Mouse (Mus musculus): Measurements from ENCODE around the gene Map3k7.
"Not testable (repeated sequence)": the region's sequence is repeated elsewhere in the genome, so short reads cannot be mapped to it uniquely, and the experiment has no call there.

The Map3k7 gene

DNA sequence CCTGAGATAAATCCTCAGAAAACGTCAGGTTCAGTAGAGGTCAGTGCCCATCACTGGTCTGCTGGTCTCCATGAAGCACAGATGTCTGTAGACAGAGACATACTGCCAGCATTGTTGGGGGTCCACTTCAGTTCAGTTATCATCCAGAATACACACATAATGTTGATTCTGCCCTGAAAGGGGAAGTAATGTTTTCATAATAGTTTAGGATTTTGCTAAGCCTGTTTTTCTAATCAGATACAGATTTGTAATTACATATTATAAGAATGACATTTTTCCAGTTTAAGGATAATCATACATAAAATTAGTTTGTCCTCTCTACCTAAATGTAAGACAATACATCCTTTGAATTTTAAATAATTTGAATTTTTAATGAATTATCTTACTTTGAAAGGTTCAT, 30.0 kb downstream of the Map3k7 start:
- no peak for DNase-seq

DNA sequence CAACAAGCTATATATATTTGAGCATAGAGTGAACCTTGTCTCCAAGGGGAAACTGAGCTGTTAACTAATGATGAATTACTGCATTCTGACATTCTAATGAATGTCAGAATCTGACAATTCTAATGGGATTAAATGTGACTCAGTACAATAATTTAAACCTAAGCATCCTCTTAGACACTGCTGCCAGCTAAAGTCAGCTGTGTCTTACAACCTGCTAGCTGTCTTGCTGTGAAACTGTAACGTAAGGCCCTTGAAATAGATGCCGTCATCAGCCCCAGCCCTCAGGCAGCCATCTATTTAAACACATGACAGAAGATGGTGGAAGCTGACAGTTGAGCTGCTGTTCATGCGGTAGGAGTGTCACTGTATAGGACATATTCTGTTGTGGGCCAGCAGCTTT, 37.6 kb downstream of the Map3k7 start:
- no peak for DNase-seq

DNA sequence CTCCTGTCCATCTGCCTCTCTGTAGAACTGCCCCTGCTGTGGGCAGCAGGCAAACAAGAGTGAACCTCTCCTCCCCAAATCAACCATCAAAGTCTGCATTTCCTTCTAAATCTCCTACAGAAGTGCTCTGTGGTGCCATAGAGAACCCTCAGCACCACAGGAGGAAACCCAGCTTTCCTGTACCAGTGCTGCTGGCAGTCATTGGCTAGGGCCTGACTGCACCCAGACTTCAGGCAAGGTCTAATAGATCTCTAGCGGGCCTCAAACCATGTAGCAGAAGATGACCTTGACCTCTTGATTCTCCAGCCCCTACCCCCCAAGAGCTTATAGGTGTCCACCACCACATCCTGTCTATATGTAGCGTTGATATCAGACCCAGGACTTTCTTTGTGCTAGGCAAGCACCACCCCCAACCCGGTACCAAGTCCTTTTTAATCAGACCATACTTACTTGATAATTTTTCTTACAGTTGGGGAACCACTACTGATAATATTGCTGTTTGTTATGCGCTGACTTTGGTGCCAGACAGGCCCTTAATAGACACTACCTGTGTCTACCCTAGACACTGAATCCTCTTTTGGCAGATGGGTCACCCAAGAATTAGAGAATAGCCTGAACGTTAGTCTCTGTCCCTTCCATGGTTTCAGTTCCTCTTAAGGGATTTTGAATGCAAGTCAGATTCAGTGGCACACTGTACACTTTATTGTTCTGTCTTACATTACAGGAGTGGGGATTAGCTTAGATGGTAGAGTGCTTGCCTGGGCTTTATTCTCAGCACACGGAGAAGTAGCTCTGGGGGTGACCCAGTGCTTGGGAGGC, 41.1 kb downstream of the Map3k7 start:
- no peak for DNase-seq

DNA sequence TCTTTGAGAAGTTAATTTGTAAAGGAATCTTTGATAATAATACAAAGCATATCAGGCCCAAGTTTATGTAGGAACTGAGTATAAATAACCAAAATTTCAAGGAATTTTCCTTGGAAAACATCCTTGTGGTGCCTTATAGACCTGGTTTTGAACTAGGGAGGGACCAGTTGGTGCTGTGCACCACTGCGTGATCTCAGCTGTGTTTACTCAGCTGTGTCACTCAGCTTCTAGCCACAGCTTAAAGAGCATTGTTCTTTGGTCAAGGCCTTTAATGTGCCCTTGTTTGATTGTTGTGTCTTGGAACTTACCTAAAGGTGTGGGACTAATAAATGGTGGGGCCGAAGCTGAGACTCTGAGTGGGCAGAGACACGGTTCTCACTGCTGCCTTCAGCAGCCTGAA, 43.3 kb downstream of the Map3k7 start:
- no peak for DNase-seq

DNA sequence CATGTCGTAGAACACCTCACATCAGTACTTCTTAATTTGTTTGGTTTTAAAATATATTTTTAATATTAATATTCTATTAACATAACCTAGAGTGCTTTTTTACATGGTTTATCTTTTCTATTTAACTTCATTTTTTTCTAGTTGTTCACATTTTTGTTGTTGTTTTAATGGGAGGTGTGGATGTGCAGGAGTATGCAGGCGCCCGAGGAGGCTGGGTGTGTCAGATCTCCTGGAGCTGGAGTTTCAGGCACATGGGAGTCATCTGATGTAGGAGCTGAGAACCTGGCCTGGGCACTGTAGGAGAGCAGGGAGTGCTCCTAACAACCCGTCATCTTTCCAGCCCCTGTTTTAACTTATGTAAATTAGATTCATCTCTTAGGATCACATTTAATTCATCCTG, 44.2 kb downstream of the Map3k7 start:
- DNase-seq: no peak

DNA sequence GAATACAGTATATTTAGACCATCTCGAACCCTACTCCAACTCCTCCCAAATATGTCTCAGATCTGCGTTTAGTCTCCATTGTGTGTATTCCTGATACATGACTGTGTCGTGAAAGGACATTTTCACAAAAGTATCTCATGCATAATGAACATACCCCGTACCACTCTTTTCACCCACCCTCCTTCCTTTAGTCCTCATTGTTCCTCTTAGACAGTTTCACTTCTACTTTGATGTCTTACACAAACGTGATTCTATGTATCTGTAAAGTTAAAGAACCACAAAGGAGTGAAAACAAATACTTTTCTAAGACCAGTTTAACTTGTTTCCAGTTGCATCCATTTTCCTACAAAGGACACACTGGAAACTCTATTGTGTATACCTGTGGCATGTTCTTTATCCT, 46.9 kb downstream of the Map3k7 start:
- DNase-seq: no peak

DNA sequence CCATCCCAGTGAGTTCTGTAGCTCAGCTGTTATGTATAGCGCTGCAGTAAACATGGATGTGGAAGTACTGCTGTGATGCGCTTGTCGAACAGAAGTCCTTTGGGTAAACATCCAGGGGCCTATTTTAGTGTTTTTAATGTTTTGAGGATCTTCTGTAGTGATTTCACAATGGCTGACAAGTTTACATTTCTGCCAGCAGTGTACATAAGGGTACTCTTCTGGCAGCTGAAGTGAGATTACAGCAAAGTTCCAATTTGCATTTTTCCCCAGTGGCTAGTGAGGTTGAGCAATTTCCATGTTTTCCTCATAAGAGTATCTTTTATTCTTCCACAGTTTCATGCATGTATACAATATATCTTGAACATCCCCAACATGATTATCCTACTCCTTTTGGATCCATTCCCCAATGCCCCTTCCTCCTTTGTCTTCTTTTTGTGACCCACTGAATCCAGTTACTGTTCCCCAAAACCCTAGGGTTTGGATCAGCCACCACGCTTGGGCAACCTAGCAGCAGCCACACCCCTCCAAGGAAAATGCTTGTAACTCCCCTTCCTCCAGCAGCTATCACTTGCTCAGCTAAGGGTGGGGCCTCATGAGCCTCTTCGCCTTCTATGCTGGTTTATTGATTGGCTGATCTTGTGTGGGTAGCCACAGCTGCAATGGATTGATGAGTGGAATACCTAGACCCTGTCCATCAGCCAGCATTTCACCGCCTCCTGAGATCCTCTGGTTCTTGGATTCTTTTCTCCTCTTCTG, 47.5 kb downstream of the Map3k7 start:
- DNase-seq: no peak

DNA sequence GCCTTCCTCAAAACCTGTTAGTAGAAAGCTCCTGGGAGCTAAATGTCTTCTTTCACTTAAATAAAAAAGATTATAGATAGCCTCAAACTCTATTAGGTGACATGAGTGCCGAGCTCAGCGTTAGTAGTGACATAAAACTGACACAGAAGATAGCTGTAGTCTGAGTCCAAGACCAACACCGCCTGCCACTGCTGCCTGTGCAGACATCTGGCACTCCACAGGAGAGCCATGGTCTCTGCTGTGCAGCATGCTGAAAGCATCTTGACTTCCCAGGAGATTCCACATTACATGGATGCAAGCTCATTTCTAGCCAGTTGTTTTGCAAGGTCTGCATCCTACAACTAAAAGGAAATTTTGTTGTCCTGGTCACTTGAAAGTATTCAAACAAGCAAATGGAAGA, 57.2 kb downstream of the Map3k7 start:
- DNase-seq: no peak

DNA sequence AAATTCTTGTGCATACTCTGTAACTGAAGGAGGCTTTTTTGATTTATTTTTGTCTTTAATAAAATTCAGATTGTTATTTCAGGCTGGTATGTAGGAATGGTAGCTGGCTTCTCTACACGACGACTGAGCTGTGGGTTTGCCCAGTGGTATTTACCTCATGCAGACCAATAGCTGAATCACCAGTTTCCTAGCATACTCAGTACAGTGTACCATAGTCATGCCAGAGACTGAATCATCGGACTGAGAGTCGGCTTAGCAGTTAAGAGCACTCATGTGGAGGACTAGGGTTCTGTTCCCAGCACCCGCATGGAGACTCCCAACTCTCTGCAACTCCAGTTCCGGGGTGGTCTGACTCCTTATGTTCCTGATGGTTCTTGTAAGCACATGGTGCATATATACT, 58.4 kb downstream of the Map3k7 start:
- no peak for DNase-seq

DNA sequence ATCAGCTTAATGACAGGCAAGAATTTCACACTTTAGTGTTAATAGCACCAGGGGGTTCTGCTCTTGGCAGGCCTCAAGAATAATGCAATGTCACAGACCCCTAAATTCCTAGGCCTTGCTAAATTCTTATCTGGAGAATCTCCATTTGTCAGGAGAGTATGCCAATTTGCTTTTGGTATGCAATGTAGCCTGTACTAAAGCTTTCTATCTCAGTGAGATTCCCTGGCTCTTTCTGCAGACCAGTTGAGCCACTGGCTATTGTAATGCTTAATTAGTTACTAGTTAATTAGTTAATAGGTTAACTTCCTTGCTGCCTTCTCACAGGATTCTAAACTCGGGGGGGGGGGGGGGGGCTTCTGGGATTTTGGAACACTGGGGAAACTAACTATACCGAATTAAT, 60.3 kb downstream of the Map3k7 start:
- not testable (repeated sequence) for DNase-seq

DNA sequence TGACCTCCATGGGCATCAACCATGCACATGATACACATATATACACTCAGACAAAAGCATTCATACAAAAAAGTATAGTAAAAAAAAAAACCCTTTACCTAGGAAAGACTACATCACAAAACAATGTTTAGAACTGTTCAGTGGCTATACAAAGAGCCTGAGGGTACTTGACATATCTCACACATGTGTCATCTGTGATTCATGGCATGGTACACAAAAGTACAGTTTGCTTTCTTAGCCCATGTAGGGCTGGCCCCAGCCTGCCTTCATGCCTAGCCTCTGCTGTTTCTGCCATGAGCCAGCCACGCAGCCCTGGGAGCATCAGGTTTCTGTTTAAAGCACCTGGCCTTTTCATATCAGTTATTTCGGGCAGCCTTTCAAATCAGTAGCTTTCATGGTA, 61.2 kb downstream of the Map3k7 start:
- no peak for DNase-seq

DNA sequence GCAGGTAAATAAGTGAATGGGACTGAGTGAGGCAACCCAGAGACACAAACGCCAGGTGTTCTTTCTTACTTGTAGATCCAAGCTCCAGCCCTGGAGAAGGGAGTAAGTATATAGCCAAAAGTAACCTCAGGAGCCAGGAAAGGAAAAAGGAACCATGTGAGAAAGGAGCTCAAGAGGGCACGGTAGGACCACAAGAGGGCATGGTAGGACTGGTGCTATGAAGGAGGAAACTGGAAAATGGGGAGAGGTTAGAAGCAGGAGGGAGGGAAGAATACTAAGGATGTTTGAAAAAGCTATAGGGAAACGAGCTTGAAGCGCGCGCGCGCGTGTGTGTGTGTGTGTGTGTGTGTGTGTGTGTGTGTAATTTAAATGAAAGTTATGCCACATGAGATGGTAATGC, 63.2 kb downstream of the Map3k7 start:
- no peak for DNase-seq

DNA sequence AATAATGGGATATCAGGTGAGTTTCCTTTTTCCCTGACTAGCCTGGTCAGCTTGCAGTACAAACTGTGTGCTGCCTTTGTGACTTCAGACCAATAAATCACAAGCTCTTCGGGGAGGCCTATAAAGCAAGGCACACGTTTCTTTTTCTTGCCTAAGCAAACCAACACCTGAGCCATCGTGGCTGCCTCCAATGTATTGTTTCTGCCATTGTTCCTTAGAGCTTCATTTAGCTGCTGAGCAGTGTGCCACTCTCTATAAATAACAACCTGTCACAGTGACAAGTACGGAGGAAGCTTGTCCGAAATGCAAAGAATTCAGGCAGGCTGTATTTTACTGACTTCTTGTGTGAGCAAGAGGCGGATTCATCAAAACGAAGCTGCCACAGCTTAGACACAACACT, 73.4 kb downstream of the Map3k7 start:
- no peak for DNase-seq

DNA sequence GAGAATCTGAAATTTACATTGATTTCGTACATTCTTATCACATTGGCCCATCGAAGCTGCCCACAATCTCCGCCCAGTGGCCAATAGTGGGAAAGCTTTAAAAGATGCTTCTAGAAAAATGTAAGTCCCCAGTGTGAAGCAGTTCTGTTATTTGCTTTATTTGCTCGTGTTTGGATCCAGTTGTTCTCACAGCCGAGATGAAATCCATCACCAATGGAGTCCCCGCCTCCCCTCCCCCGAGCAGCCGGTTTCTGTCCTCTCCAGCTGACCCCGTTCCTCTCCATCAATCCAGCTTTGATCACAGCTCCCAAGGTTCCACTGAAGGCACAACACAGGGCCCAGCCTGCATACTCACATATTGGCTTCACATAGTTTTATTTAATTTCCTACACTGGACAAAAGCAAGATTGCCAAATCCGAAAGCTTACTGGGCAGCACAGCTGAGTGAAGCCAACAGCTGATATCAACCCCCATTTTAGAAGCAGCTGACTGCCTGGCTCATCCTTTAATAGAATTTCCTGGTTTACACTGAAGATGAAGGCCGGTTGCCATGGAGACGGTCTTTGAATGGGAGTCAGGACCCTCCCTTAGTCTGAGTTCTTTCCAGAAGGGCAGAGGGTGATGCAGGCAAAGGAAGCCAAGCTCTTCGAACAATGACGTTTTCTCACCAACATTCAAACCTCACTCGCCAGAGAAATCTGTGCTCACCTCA, 78.0 kb downstream of the Map3k7 start:
- no peak for DNase-seq

DNA sequence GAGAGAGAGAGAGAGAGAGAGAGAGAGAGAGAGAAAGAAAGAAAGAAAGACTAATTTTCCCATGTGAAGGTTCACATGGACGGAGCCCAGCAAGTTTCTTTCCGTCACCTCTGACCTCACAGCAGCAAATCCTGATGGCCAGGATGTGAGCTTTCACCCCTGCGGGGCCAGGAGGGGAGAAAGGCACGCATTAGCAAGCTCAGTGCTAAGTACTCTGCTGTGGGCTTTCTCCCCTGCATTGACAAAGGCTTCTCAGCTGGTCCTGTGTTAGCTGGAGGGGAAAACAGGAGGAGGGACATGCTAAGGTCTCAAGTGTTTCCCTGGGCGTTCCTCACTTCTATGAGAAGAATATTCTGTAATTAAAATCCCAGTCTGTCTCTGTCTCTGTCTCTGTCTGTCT, 81.3 kb downstream of the Map3k7 start:
- peak; percentile 23 for DNase-seq

DNA sequence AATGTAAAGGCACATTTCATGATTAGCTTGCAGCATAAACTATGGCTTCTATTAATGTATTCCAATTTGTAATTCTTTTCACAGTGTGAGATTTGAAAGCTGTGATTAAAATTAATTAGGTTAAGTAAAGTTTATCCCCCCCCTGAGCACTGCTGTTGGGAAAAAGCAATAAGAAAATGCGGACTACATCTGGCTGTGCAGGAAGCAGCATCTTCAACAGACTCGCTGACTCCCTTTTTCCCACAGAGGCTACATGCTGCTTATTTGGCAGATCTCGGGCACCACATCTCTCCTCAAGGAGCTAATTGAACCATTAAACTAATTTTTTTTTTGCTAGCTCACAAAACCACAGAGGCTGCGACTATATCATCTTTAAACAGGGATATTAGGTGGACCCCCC, 85.9 kb downstream of the Map3k7 start:
- DNase-seq: no peak

DNA sequence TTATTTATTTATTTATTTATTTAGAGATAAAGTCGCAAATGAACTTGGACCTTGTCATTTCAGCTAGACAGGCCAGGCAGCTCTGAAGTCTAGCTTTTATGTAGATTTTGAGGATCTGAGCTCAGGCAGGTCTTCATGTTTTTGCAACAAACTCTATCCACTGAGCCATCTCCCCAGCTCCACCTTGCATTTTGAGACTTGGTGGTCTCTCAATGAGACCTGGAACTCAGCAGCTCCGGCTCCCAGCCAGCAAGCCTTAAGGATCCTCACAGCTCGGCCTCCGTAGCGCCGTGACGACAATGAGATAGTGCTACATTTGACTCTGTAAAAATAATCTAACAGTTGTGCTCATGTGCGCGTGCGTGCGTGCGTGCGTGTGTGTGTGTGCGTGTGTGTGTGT, 89.3 kb downstream of the Map3k7 start:
- no peak for DNase-seq

DNA sequence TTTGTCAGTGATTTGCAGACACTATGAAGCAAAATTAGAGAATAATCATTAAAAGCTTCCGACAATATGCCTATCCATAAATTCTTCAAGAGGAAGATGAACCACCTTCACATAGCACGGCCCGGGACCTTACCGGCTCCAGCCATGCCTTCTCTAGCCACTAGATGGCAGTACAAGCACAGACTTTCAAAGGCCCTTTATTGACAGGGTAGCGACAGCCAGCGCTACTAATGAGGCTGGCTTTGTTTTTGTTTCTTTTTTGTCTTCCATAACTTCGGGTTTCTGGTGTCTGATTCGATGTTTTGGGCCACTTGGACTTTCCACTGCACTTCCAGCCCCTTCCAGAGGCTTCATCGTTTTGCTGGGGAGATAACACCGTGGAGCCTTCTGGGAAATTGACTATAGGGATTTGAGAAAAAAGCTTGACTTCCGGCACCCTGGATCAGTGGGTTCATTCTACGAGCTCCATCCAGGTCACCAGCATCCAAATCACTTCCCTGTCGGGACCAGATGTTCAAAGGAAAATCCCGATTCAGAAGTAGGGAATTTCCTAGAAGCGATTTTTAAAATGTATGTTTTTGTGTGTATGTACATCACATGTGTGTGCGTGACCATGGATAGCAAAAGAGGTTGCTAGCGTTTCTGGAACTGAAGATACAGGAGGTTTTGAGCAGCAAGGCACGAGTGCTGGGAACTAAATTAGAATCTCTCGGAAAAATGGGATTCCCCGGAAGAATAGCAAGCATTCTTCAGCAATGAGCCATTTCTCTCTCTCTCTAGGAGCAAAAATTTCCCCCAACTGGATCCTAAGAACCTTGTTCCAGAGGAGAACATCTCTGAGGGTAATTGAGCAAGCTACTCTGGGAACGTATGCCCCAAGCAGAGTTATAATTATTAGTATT, 91.5 kb downstream of the Map3k7 start:
- peak; percentile 89 for DNase-seq

DNA sequence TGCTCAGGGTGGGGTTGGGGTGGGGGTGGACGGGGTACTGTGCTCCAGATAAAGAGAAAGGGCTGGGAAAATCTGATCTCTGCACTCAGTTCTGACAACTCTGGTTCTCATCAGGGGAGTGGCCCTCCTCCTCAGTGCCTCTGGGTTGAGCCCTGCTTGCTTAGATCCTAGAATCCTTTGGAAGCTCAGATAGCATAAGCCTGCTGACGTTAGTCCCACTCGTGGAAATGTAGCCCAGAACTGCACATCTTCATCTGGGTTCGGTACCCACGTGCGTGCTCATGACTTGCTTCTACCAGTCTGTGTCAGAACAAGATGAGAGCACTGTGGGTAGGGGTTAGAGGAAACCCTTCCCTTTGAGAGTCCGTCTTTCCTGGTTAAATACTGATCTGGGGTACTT, 92.5 kb downstream of the Map3k7 start:
- no peak for DNase-seq

DNA sequence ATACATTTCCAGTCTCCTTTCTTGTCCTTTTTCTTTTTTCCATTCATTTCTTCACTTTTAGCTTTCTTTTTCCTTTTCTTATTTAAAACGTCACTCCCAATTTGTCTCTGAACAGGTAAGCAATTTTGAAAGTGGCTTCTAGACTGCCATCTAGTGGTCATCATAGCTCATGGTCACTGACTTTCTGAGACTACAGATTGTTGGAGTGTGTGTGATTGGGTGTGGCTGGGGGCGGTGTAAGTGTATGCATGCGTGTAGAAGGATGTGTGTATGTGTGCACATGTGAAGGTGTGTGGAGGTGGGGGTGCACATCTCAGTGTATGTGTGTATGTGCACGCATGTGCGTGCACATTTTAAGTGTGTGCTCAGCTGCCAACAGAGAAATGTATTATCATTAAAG, 93.2 kb downstream of the Map3k7 start:
- peak; percentile 49 for DNase-seq

DNA sequence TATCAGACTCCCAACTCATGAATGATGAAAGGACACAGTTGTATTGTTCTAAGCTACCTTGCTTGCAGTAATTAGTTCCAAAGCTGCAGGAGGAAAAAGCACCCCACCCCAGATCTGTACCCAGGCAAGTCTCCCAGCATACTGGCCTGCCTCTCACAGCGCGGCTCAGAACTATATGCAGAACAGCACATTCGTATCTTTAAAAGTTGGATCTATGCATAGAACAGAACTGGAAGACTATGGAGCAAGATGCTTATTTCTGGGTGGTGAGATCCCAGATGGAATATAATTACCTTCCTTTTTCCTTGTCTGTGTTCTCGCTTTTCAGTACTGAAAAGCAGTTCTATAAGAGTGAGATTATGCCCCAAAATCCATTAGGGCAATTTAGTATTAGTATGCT, 96.8 kb downstream of the Map3k7 start:
- DNase-seq: no peak

DNA sequence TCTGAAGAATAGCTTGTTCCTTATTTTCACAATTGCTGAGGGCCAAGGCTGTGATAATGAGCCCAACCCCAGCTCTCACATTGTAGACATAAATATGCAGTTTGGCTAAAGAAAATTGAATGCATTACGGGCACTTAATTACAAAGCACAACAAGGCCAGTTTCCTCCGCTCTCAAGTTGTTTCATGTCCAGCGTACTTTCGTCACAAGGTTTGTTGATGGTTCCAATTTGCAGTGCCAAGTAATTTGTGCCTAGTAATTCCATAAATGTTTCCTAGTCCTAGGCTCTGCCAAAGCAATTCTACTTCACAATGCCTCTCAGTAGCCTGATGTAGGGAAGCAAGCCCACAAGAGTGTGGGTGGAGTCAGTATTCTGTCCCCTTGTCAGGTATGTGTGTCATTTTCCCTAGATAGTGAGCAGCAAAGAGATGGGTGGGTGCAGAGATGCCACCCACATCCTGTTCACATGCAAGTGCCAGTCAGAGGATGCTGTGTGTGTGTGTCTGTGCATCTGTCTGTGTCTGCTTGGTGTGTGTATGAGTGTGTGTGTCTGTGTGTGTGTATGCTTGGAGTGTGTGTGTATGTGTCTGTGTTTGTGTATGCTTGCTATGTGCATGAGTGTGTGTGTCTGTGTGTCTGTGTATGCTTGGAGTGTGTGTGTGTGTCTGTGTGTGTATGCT, 98.6 kb downstream of the Map3k7 start:
- DNase-seq: no peak

Data from kidney, adult 9 months (tissue).